Mouse (Mus musculus) bone marrow, adult 2 months (tissue): ENCODE data around the gene Pnmal1. TPM values are rescaled to one million over a fixed set of nuclear protein-coding genes. Genes with fewer than 3 reads are reported as not detected.

Source experiments
- H3K27ac ChIP-seq: fragments of 200-500 bp; 2 replicates; pipeline ENCODE4 v1.5.1; 2012; ENCODE audit warnings: low read depth, mild to moderate bottlenecking, control low read depth, inconsistent platforms, low read length; ENCODE audit not compliant: control insufficient read depth, poor library complexity, insufficient read depth
- H3K4me1 ChIP-seq: fragments of 200-500 bp; 2 replicates; pipeline ENCODE4 v1.6.1; 2011; ENCODE audit warnings: low read length; ENCODE audit not compliant: control insufficient read depth, insufficient read depth
- H3K4me3 ChIP-seq: fragments of 200-500 bp; replicated peaks from 2 replicates; pipeline ENCODE3; 2011; ENCODE audit warnings: mild to moderate bottlenecking, low read depth, low read length, control low read depth; ENCODE audit not compliant: control insufficient read depth
- CTCF ChIP-seq: fragments of 200-500 bp; IDR thresholded peaks from 2 replicates; pipeline ENCODE4 v1.5.1; 2011; ENCODE audit warnings: low read length, control low read depth; ENCODE audit not compliant: control insufficient read depth, insufficient read depth
- POLR2A ChIP-seq: fragments of 200-500 bp; IDR thresholded peaks from 2 replicates; pipeline ENCODE4 v1.6.1; 2011; ENCODE audit warnings: low read depth, mild to moderate bottlenecking, control low read depth, low read length, borderline replicate concordance; ENCODE audit not compliant: control insufficient read depth
- WGBS: fragments of 180-500 bp; shearing (Covaris S2); methylation state at CpG from one replicate; pipeline ENCODE4 v1.1.7; 2018; 5-methylcytosine and 5-hydroxymethylcytosine counted together
- polyA plus RNA-seq: library from polyadenylated mRNA; stranded (reverse); fragments of >200 nt; gene quantifications from 2 replicates; pipeline ENCODE4 v1.2.4, GENCODE M21; 2011; ENCODE audit warnings: low replicate concordance; ENCODE audit not compliant: missing spikeins, insufficient read depth, insufficient read length

Gene Pnmal1
- polyA plus RNA-seq, 1 experiment: not detected

GRCm38 (mm10) chr7:16937312-16937711, 22.2 kb upstream of the Pnmal1 start:
- Histone ChIP-seq H3K4me1 (no peaks in the 10 kb centered on the region), H3K27ac (no peak overlapping the region), H3K4me3 (no peak overlapping the region)
- WGBS: 42% methylated on average over 4 of the region's 4 CpGs
- TF ChIP-seq CTCF: peak; percentile 50; the same call in 1 of the 2 replicates
- TF ChIP-seq POLR2A: no peak

DNA sequence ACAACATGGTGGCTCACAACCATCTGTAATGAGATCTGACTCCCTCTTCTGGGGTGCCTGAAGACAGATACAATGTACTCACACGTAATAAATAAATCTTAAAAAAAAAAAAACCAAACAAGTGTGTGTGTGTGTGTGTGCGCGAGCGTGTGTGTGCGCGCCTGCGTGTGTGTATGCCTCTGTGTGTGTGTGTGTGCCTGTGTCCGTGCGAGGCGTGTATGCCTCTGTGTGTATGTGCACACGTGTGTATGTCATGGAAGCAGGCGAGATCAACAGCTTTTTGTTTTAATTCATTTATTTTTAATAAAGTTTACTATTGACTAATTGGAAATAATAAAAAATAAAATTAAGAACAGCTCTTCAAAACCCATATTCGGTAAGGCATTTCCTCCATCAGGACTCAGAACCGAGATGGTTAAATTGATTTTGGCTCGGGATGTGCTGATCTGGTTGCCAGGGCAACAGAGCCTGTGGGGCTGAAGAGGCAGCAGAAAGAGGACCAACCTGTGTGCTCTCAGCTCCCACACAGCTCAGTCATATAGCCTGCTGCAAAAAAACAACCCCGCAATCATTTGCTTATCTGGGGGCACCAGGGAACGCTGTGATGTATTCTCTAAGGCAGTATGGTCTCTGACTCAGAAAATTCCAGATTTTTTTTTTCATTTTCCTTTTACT, 21.2 kb upstream of the Pnmal1 start:
- H3K27ac ChIP-seq: no peak overlapping the region
- H3K4me3 ChIP-seq: no peak overlapping the region
- no peak for TF ChIP-seq POLR2A
- TF ChIP-seq CTCF: no peak
- 73% methylated on average over 17 of the region's 17 CpGs for WGBS
- H3K4me1 ChIP-seq: no peaks in the 10 kb centered on the region

GRCm38 (mm10) chr7:16940292-16940691, 19.2 kb upstream of the Pnmal1 start:
- TF ChIP-seq POLR2A: no peak
- TF ChIP-seq CTCF: no peak
- H3K4me1 ChIP-seq: no peaks in the 10 kb centered on the region
- no peak overlapping the region for H3K27ac ChIP-seq
- no peak overlapping the region for H3K4me3 ChIP-seq
- WGBS: 72% methylated on average over 7 of the region's 7 CpGs

DNA sequence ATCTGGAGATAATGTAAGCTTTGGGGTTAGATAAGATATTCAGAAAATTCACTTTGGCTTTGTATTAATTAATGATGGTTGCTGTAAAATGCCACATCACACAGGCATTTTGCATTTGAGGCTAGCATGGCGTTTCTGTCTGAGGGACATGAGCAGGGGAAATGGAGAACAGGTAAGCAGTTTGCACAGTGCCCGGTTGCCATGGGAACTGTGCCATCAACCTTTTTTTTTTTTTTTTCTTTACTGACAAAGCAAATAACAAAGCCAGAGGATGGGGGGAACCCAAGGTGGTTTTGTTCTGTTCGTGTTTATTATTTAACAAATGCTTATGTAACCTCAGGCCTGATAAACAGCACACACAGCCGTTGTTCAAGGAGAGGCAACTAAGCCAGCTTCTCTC, 16.6 kb upstream of the Pnmal1 start:
- H3K27ac ChIP-seq: no peak overlapping the region
- H3K4me3 ChIP-seq: no peak overlapping the region
- 44% methylated on average over 4 of the region's 4 CpGs for WGBS
- TF ChIP-seq POLR2A (no peak), CTCF (no peak)
- H3K4me1 ChIP-seq: no peaks in the 10 kb centered on the region; the same call in 1 of the 2 replicates

DNA sequence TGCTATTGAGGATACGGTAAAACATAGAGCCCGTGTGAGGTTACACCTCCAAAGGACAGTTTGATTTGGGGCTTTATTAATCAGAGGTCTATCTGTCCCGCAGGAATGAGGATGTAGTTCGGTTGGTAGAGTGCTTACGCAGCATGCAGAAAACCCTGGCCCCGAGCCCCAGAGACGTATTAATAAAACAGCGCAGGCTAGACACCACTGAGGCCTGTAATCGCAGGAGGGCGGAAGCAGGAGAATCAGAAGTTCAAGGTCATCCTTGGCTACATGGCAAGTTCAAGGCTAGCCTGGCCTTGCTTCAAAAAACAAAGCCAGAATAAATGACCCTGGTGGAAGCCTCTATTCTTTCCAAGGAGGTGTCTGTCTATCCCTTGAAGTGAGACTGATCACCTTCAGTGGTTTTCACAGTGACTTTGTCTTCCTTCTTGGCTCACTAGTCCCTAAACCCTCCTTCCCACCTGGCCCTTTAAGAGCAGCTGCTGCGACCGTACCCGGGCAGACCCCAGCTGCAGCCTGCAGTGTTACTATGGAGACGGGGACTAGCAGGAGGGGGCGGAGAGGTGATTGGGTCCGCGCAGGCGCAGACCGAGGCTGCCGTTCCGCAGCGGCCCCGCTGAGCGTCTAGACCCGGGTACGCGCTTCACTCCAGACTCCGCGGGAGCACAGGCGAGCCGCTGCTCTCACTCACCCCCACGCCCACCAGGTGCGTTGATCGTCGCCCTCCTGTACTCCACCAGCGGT, 15.2 kb upstream of the Pnmal1 start, which contains the start of gene Pnmal2:
Pnmal2 (plus strand) TSS at position 622 of the 747 bp plus-strand sequence.
- TF ChIP-seq POLR2A (no peak), CTCF (no peak)
- WGBS: 24% methylated on average over 36 of the region's 36 CpGs
- Histone ChIP-seq H3K4me3 (peak within 1 kb of the TSS; percentile 37), H3K27ac (no peak within 1 kb of the TSS; the same call in 1 of the 2 replicates), H3K4me1 (no peaks in the 10 kb centered on the region; the same call in 1 of the 2 replicates)

GRCm38 (mm10) chr7:16944808-16945315, 14.6 kb upstream of the Pnmal1 start:
- Histone ChIP-seq H3K4me1 (no peaks in the 10 kb centered on the region; the same call in 1 of the 2 replicates), H3K4me3 (peak overlapping the region; percentile 37), H3K27ac (no peak overlapping the region; the same call in 1 of the 2 replicates)
- TF ChIP-seq CTCF: no peak
- 7% methylated on average over 22 of the region's 22 CpGs for WGBS

DNA sequence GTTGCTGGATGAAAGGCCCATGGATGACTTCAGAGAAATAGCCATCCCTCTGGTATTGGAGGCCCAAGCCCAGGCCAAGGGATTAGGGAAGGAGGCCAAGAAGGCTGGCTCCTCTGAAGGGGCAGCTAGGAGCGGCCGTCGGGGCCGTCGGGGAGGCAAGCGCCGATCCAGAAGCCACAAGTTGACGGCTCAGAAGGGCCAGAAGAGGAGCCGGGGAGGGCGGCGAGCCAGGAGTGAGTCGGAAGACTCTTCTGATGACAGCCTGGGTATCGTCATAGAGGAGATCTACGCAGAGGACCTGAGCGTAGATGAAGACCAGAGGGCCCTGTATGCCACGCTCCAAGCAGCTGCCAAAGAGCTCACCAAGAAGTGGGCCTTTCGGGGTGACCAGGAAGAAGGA, 14.1 kb upstream of the Pnmal1 start:
- H3K27ac ChIP-seq: no peak overlapping the region
- H3K4me1 ChIP-seq: no peaks in the 10 kb centered on the region; the same call in 1 of the 2 replicates
- 18% methylated on average over 17 of the region's 17 CpGs for WGBS
- no peak for TF ChIP-seq CTCF
- TF ChIP-seq POLR2A: no peak
- H3K4me3 ChIP-seq: no peak overlapping the region

DNA sequence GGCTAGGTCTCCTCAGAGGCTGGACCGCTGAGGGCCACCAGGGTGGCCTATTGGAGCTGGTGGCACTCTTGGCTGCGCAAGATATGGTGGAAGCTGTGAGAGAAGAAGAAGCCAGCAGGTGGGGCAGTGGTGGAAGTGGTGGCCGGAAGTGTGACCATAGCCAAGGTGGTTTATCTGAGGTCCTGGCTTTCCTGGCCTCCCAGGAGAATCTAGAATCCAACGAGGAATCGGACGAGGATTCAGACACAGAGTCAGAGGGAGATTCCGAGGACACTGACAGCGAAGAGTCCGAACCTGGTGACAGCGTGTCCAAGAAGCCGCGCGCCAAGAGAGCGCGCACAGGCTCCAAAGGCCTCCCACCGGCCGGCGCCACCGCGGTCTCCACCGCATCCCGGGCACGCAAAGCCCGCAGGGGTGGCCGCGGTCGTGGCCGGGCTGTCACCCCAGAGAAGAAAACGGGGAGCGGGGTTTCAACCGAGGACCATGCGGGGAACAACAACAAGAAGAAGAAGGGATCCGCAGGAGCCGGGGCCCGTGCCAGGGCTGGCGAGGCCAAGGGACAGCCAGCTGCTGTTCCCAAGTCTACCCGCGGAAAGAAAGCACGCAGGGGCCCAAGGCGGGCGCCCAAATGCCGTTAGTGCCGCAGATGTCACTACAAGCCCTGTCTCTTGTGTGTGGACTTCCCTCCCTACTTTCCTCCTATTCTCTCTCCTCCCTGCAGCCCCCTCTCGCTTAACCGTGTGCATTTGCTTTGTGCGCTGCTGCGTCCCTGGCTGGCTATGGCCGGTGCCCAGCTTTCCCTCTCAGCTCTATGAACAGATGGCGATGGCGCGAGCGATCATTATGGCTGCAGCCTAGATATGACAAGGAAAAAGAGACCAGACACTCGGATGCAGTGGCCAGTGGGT, 12.8 kb upstream of the Pnmal1 start:
- H3K27ac ChIP-seq: no peak overlapping the region
- H3K4me1 ChIP-seq: no peaks in the 10 kb centered on the region; the same call in 1 of the 2 replicates
- WGBS: 4% methylated on average over 53 of the region's 53 CpGs
- no peak overlapping the region for H3K4me3 ChIP-seq
- TF ChIP-seq CTCF: no peak
- no peak for TF ChIP-seq POLR2A
